Mouse (Mus musculus): Measurements from ENCODE around the gene Kcnk10. TPM values are rescaled to one million over a fixed set of nuclear protein-coding genes. Genes with fewer than 3 reads are reported as not detected.

Kcnk10 gene
- total RNA-seq, 1 experiment = 0.09 TPM

- TF ChIP-seq ZNF384 (IDR thresholded peaks at IDR 0.05; ENCODE audit: low read depth, low read length) (no peak), ZC3H11A (IDR thresholded peaks at IDR 0.05; ENCODE audit: borderline replicate concordance, low read depth, low read length) (no peak)
- Histone ChIP-seq H3K36me3 (ENCODE audit: control insufficient read depth, insufficient read depth, low read length, poor library complexity, severe bottlenecking) (no peaks in the 10 kb centered on the region), H3K9ac (ENCODE audit: insufficient read depth, low read depth, low read length, poor library complexity, severe bottlenecking) (no peak overlapping the region), H3K9me3 (ENCODE audit: control insufficient read depth, insufficient read depth, low read depth, low read length) (no peaks in the 10 kb centered on the region), H3K27ac (ENCODE audit: insufficient read depth, low read depth, low read length, poor library complexity, severe bottlenecking) (no peak overlapping the region), H3K4me1 (ENCODE audit: control insufficient read depth in 2 of 2, insufficient read depth in 2 of 2, low read length in 2 of 2, poor library complexity in 1 of 2) (no peaks in the 10 kb centered on the region), H3K4me3 (ENCODE audit: insufficient read depth in 1 of 2, low read depth in 1 of 2, low read length in 2 of 2, poor library complexity in 1 of 2, severe bottlenecking in 1 of 2) (no peak overlapping the region)
- DNase-seq (ENCODE audit: low read depth, low spot score) = no peak
- in situ Hi-C loops (cut with MboI; ENCODE audit: low sequenced_read_pairs in 2 of 2, unreplicated experiment in 2 of 2) = no loop called here
Measured at GRCm38 (mm10) chr12:98458516-98458915, 119.6 kb downstream of the Kcnk10 start.

GRCm38 (mm10) chr12:98453161-98453560, 124.9 kb downstream of the Kcnk10 start:
- Histone ChIP-seq H3K4me3 (ENCODE audit: insufficient read depth in 1 of 2, low read depth in 1 of 2, low read length in 2 of 2, poor library complexity in 1 of 2, severe bottlenecking in 1 of 2) (no peak overlapping the region), H3K9me3 (ENCODE audit: control insufficient read depth, insufficient read depth, low read depth, low read length) (no peaks in the 10 kb centered on the region), H3K27ac (ENCODE audit: insufficient read depth, low read depth, low read length, poor library complexity, severe bottlenecking) (no peak overlapping the region), H3K9ac (ENCODE audit: insufficient read depth, low read depth, low read length, poor library complexity, severe bottlenecking) (no peak overlapping the region), H3K4me1 (ENCODE audit: control insufficient read depth in 2 of 2, insufficient read depth in 2 of 2, low read length in 2 of 2, poor library complexity in 1 of 2) (no peaks in the 10 kb centered on the region), H3K36me3 (ENCODE audit: control insufficient read depth, insufficient read depth, low read length, poor library complexity, severe bottlenecking) (no peaks in the 10 kb centered on the region)
- no peak for DNase-seq (ENCODE audit: low read depth, low spot score)
- in situ Hi-C loops (cut with MboI; ENCODE audit: low sequenced_read_pairs in 2 of 2, unreplicated experiment in 2 of 2) = no loop called here
- no peak for TF ChIP-seq ZNF384 (IDR thresholded peaks at IDR 0.05; ENCODE audit: low read depth, low read length)
- no peak for TF ChIP-seq CHD2 (IDR thresholded peaks at IDR 0.05; ENCODE audit: low read depth, low read length)
- TF ChIP-seq HCFC1 (IDR thresholded peaks at IDR 0.05; ENCODE audit: borderline replicate concordance, insufficient read depth, low read length) = no peak
- TF ChIP-seq MAFK (IDR thresholded peaks at IDR 0.05; ENCODE audit: insufficient read depth, low read depth, low read length) = no peak
- no peak for TF ChIP-seq ZC3H11A (IDR thresholded peaks at IDR 0.05; ENCODE audit: borderline replicate concordance, low read depth, low read length)

- in situ Hi-C loops (cut with MboI; ENCODE audit: low sequenced_read_pairs in 2 of 2, unreplicated experiment in 2 of 2) = no loop called here
- H3K4me3 ChIP-seq (ENCODE audit: insufficient read depth in 1 of 2, low read depth in 1 of 2, low read length in 2 of 2, poor library complexity in 1 of 2, severe bottlenecking in 1 of 2) = no peak overlapping the region
- H3K9ac ChIP-seq (ENCODE audit: insufficient read depth, low read depth, low read length, poor library complexity, severe bottlenecking) = no peak overlapping the region
- H3K36me3 ChIP-seq (ENCODE audit: control insufficient read depth, insufficient read depth, low read length, poor library complexity, severe bottlenecking) = no peaks in the 10 kb centered on the region
- no peak overlapping the region for H3K27ac ChIP-seq (ENCODE audit: insufficient read depth, low read depth, low read length, poor library complexity, severe bottlenecking)
- no peak for DNase-seq (ENCODE audit: low read depth, low spot score)
- H3K4me1 ChIP-seq (ENCODE audit: control insufficient read depth in 2 of 2, insufficient read depth in 2 of 2, low read length in 2 of 2, poor library complexity in 1 of 2) = no peaks in the 10 kb centered on the region
- H3K9me3 ChIP-seq (ENCODE audit: control insufficient read depth, insufficient read depth, low read depth, low read length) = no peaks in the 10 kb centered on the region
- TF ChIP-seq CHD2 (IDR thresholded peaks at IDR 0.05; ENCODE audit: low read depth, low read length) (no peak), MAFK (IDR thresholded peaks at IDR 0.05; ENCODE audit: insufficient read depth, low read depth, low read length) (no peak), ZC3H11A (IDR thresholded peaks at IDR 0.05; ENCODE audit: borderline replicate concordance, low read depth, low read length) (no peak), ZNF384 (IDR thresholded peaks at IDR 0.05; ENCODE audit: low read depth, low read length) (no peak), HCFC1 (IDR thresholded peaks at IDR 0.05; ENCODE audit: borderline replicate concordance, insufficient read depth, low read length) (no peak)
Measured at GRCm38 (mm10) chr12:98452646-98453045, 125.5 kb downstream of the Kcnk10 start.

- H3K4me3 ChIP-seq (ENCODE audit: insufficient read depth in 1 of 2, low read depth in 1 of 2, low read length in 2 of 2, poor library complexity in 1 of 2, severe bottlenecking in 1 of 2) = no peak overlapping the region
- H3K27ac ChIP-seq (ENCODE audit: insufficient read depth, low read depth, low read length, poor library complexity, severe bottlenecking) = no peak overlapping the region
- DNase-seq (ENCODE audit: low read depth, low spot score) = no peak
- H3K9ac ChIP-seq (ENCODE audit: insufficient read depth, low read depth, low read length, poor library complexity, severe bottlenecking) = no peak overlapping the region
- no peaks in the 10 kb centered on the region for H3K9me3 ChIP-seq (ENCODE audit: control insufficient read depth, insufficient read depth, low read depth, low read length)
- TF ChIP-seq CHD2 (IDR thresholded peaks at IDR 0.05; ENCODE audit: low read depth, low read length) (no peak), ZNF384 (IDR thresholded peaks at IDR 0.05; ENCODE audit: low read depth, low read length) (no peak), MAFK (IDR thresholded peaks at IDR 0.05; ENCODE audit: insufficient read depth, low read depth, low read length) (no peak), ZC3H11A (IDR thresholded peaks at IDR 0.05; ENCODE audit: borderline replicate concordance, low read depth, low read length) (no peak), HCFC1 (IDR thresholded peaks at IDR 0.05; ENCODE audit: borderline replicate concordance, insufficient read depth, low read length) (no peak)
- in situ Hi-C loops (cut with MboI; ENCODE audit: low sequenced_read_pairs in 2 of 2, unreplicated experiment in 2 of 2) = no loop called here
- no peaks in the 10 kb centered on the region for H3K36me3 ChIP-seq (ENCODE audit: control insufficient read depth, insufficient read depth, low read length, poor library complexity, severe bottlenecking)
- H3K4me1 ChIP-seq (ENCODE audit: control insufficient read depth in 2 of 2, insufficient read depth in 2 of 2, low read length in 2 of 2, poor library complexity in 1 of 2) = no peaks in the 10 kb centered on the region
Measured at GRCm38 (mm10) chr12:98445637-98446036, 132.5 kb downstream of the Kcnk10 start.

DNA sequence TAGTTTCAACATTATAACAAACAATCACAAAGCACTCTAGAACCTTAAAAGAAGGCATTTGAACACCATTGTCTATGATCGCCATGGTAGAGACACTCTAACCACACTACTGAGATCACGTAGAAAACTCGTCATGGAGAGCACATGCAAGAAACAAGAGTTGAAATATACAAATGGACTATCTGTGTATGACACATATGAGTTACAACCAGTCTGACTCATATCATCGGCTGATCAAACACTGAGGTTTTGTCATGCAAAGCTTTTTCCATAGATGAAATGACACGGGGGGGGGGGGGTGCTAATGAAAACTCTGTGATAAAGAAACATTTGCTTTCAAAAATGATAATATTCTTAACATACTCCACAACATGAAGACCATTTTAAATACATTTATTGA, 133.2 kb downstream of the Kcnk10 start:
- in situ Hi-C loops (cut with MboI; ENCODE audit: low sequenced_read_pairs in 2 of 2, unreplicated experiment in 2 of 2) = no loop called here
- no peaks in the 10 kb centered on the region for H3K36me3 ChIP-seq (ENCODE audit: control insufficient read depth, insufficient read depth, low read length, poor library complexity, severe bottlenecking)
- no peak overlapping the region for H3K27ac ChIP-seq (ENCODE audit: insufficient read depth, low read depth, low read length, poor library complexity, severe bottlenecking)
- TF ChIP-seq MAFK (IDR thresholded peaks at IDR 0.05; ENCODE audit: insufficient read depth, low read depth, low read length) (no peak), CHD2 (IDR thresholded peaks at IDR 0.05; ENCODE audit: low read depth, low read length) (no peak), HCFC1 (IDR thresholded peaks at IDR 0.05; ENCODE audit: borderline replicate concordance, insufficient read depth, low read length) (no peak), ZNF384 (IDR thresholded peaks at IDR 0.05; ENCODE audit: low read depth, low read length) (no peak), ZC3H11A (IDR thresholded peaks at IDR 0.05; ENCODE audit: borderline replicate concordance, low read depth, low read length) (no peak)
- no peak overlapping the region for H3K9ac ChIP-seq (ENCODE audit: insufficient read depth, low read depth, low read length, poor library complexity, severe bottlenecking)
- H3K9me3 ChIP-seq (ENCODE audit: control insufficient read depth, insufficient read depth, low read depth, low read length) = no peaks in the 10 kb centered on the region
- DNase-seq (ENCODE audit: low read depth, low spot score) = no peak
- H3K4me3 ChIP-seq (ENCODE audit: insufficient read depth in 1 of 2, low read depth in 1 of 2, low read length in 2 of 2, poor library complexity in 1 of 2, severe bottlenecking in 1 of 2) = no peak overlapping the region
- no peaks in the 10 kb centered on the region for H3K4me1 ChIP-seq (ENCODE audit: control insufficient read depth in 2 of 2, insufficient read depth in 2 of 2, low read length in 2 of 2, poor library complexity in 1 of 2)
